Mouse (Mus musculus): ENCODE measurements around the gene Hormad2. TPM values are rescaled to one million over a fixed set of nuclear protein-coding genes. Genes with fewer than 3 reads are reported as not detected.

Hormad2 gene
- not detected in 2 replicates for polyA plus RNA-seq (2014; fragmentation: Nextera tagmentation; extraction: Ambion mirVana)

- Histone ChIP-seq H3K4me3 (ENCODE audit: low read depth, low read length) (no peak within 1 kb of the TSS), H3K27ac (ENCODE audit: low read depth, low read length) (no peak within 1 kb of the TSS), H3K36me3 (ENCODE audit: control insufficient read depth, insufficient read depth, low read length) (no peaks in the 10 kb centered on the region), H3K4me1 (ENCODE audit: control insufficient read depth, insufficient read depth, low read length) (no peaks in the 10 kb centered on the region), H3K27me3 (ENCODE audit: control insufficient read depth, insufficient read depth, low read length) (no peaks in the 10 kb centered on the region), H3K9ac (replicated peaks; ENCODE audit: low read depth, low read length) (no peak within 1 kb of the TSS), H3K4me2 (ENCODE audit: low read depth, low read length) (no peak within 1 kb of the TSS), H3K9me3 (ENCODE audit: control insufficient read depth, low read length) (no peaks in the 10 kb centered on the region)
- WGBS: 58% methylated on average over 19 of the region's 19 CpGs
- no peak for ATAC-seq (ENCODE audit: low read depth)
Measured at GRCm38 (mm10) chr11:4440978-4441377, at the start of gene Hormad2. TSS of gene Hormad2 (minus strand) at chr11:4441105.

GRCm38 (mm10) chr11:4489207-4489606 is 48.3 kb upstream of the Hormad2 start:
- H3K4me2 ChIP-seq (ENCODE audit: low read depth, low read length): no peak overlapping the region
- 96% methylated on average over 4 of the region's 4 CpGs for WGBS
- ATAC-seq (ENCODE audit: low read depth): no peak
- no peaks in the 10 kb centered on the region for H3K27me3 ChIP-seq (ENCODE audit: control insufficient read depth, insufficient read depth, low read length)
- H3K9me3 ChIP-seq (ENCODE audit: control insufficient read depth, low read length): no peaks in the 10 kb centered on the region
- H3K27ac ChIP-seq (ENCODE audit: low read depth, low read length): no peak overlapping the region
- no peaks in the 10 kb centered on the region for H3K4me1 ChIP-seq (ENCODE audit: control insufficient read depth, insufficient read depth, low read length)
- no peak overlapping the region for H3K9ac ChIP-seq (replicated peaks; ENCODE audit: low read depth, low read length)
- H3K36me3 ChIP-seq (ENCODE audit: control insufficient read depth, insufficient read depth, low read length): peaks cover 72% of the 10 kb centered on the region
- no peak overlapping the region for H3K4me3 ChIP-seq (ENCODE audit: low read depth, low read length)

- H3K9ac ChIP-seq (replicated peaks; ENCODE audit: low read depth, low read length): no peak overlapping the region
- no peaks in the 10 kb centered on the region for H3K27me3 ChIP-seq (ENCODE audit: control insufficient read depth, insufficient read depth, low read length)
- no peaks in the 10 kb centered on the region for H3K9me3 ChIP-seq (ENCODE audit: control insufficient read depth, low read length)
- no peaks in the 10 kb centered on the region for H3K4me1 ChIP-seq (ENCODE audit: control insufficient read depth, insufficient read depth, low read length)
- no peak overlapping the region for H3K4me3 ChIP-seq (ENCODE audit: low read depth, low read length)
- no peak for ATAC-seq (ENCODE audit: low read depth)
- WGBS: 99% methylated on average over 2 of the region's 2 CpGs
- no peak overlapping the region for H3K27ac ChIP-seq (ENCODE audit: low read depth, low read length)
- H3K4me2 ChIP-seq (ENCODE audit: low read depth, low read length): no peak overlapping the region
- H3K36me3 ChIP-seq (ENCODE audit: control insufficient read depth, insufficient read depth, low read length): peaks cover 74% of the 10 kb centered on the region
Measured at GRCm38 (mm10) chr11:4488798-4489197, 47.9 kb upstream of the Hormad2 start.

GRCm38 (mm10) chr11:4488367-4488766 is 47.5 kb upstream of the Hormad2 start:
- Histone ChIP-seq H3K9me3 (ENCODE audit: control insufficient read depth, low read length) (no peaks in the 10 kb centered on the region), H3K27me3 (ENCODE audit: control insufficient read depth, insufficient read depth, low read length) (no peaks in the 10 kb centered on the region), H3K4me3 (ENCODE audit: low read depth, low read length) (no peak overlapping the region), H3K36me3 (ENCODE audit: control insufficient read depth, insufficient read depth, low read length) (peaks cover 78% of the 10 kb centered on the region), H3K4me2 (ENCODE audit: low read depth, low read length) (no peak overlapping the region), H3K4me1 (ENCODE audit: control insufficient read depth, insufficient read depth, low read length) (no peaks in the 10 kb centered on the region), H3K9ac (replicated peaks; ENCODE audit: low read depth, low read length) (no peak overlapping the region), H3K27ac (ENCODE audit: low read depth, low read length) (no peak overlapping the region)
- ATAC-seq (ENCODE audit: low read depth): no peak
- 98% methylated on average over 13 of the region's 13 CpGs for WGBS

GRCm38 (mm10) chr11:4487401-4487965 is 46.6 kb upstream of the Hormad2 start:
- no peak for ATAC-seq (ENCODE audit: low read depth)
- H3K27me3 ChIP-seq (ENCODE audit: control insufficient read depth, insufficient read depth, low read length): no peaks in the 10 kb centered on the region
- 74% methylated on average over 8 of the region's 8 CpGs for WGBS
- H3K4me3 ChIP-seq (ENCODE audit: low read depth, low read length): no peak overlapping the region
- H3K4me2 ChIP-seq (ENCODE audit: low read depth, low read length): no peak overlapping the region
- no peaks in the 10 kb centered on the region for H3K4me1 ChIP-seq (ENCODE audit: control insufficient read depth, insufficient read depth, low read length)
- H3K9me3 ChIP-seq (ENCODE audit: control insufficient read depth, low read length): no peaks in the 10 kb centered on the region
- no peak overlapping the region for H3K27ac ChIP-seq (ENCODE audit: low read depth, low read length)
- H3K36me3 ChIP-seq (ENCODE audit: control insufficient read depth, insufficient read depth, low read length): peaks cover 83% of the 10 kb centered on the region
- H3K9ac ChIP-seq (replicated peaks; ENCODE audit: low read depth, low read length): no peak overlapping the region

GRCm38 (mm10) chr11:4484541-4484940 is 43.6 kb upstream of the Hormad2 start:
- no peak overlapping the region for H3K27ac ChIP-seq (ENCODE audit: low read depth, low read length)
- H3K4me1 ChIP-seq (ENCODE audit: control insufficient read depth, insufficient read depth, low read length): no peaks in the 10 kb centered on the region
- no peaks in the 10 kb centered on the region for H3K27me3 ChIP-seq (ENCODE audit: control insufficient read depth, insufficient read depth, low read length)
- 94% methylated on average over 5 of the region's 5 CpGs for whole genome bisulfite sequencing
- peaks cover 87% of the 10 kb centered on the region for H3K36me3 ChIP-seq (ENCODE audit: control insufficient read depth, insufficient read depth, low read length)
- H3K9ac ChIP-seq (replicated peaks; ENCODE audit: low read depth, low read length): no peak overlapping the region
- no peak overlapping the region for H3K4me3 ChIP-seq (ENCODE audit: low read depth, low read length)
- H3K4me2 ChIP-seq (ENCODE audit: low read depth, low read length): no peak overlapping the region
- ATAC-seq (ENCODE audit: low read depth): no peak
- H3K9me3 ChIP-seq (ENCODE audit: control insufficient read depth, low read length): no peaks in the 10 kb centered on the region

GRCm38 (mm10) chr11:4482641-4483040 is 41.7 kb upstream of the Hormad2 start:
- H3K27ac ChIP-seq (ENCODE audit: low read depth, low read length): no peak overlapping the region
- H3K4me2 ChIP-seq (ENCODE audit: low read depth, low read length): no peak overlapping the region
- no peaks in the 10 kb centered on the region for H3K27me3 ChIP-seq (ENCODE audit: control insufficient read depth, insufficient read depth, low read length)
- no peaks in the 10 kb centered on the region for H3K4me1 ChIP-seq (ENCODE audit: control insufficient read depth, insufficient read depth, low read length)
- H3K4me3 ChIP-seq (ENCODE audit: low read depth, low read length): no peak overlapping the region
- H3K9me3 ChIP-seq (ENCODE audit: control insufficient read depth, low read length): no peaks in the 10 kb centered on the region
- ATAC-seq (ENCODE audit: low read depth): no peak
- no peak overlapping the region for H3K9ac ChIP-seq (replicated peaks; ENCODE audit: low read depth, low read length)
- WGBS: 87% methylated on average over 5 of the region's 5 CpGs
- H3K36me3 ChIP-seq (ENCODE audit: control insufficient read depth, insufficient read depth, low read length): peaks cover 73% of the 10 kb centered on the region

- no peak for ATAC-seq (ENCODE audit: low read depth)
- no peak overlapping the region for H3K4me3 ChIP-seq (ENCODE audit: low read depth, low read length)
- H3K36me3 ChIP-seq (ENCODE audit: control insufficient read depth, insufficient read depth, low read length): peaks cover 17% of the 10 kb centered on the region
- H3K27ac ChIP-seq (ENCODE audit: low read depth, low read length): no peak overlapping the region
- H3K27me3 ChIP-seq (ENCODE audit: control insufficient read depth, insufficient read depth, low read length): no peaks in the 10 kb centered on the region
- peaks cover 22% of the 10 kb centered on the region for H3K4me1 ChIP-seq (ENCODE audit: control insufficient read depth, insufficient read depth, low read length)
- no peaks in the 10 kb centered on the region for H3K9me3 ChIP-seq (ENCODE audit: control insufficient read depth, low read length)
- H3K4me2 ChIP-seq (ENCODE audit: low read depth, low read length): no peak overlapping the region
- H3K9ac ChIP-seq (replicated peaks; ENCODE audit: low read depth, low read length): no peak overlapping the region
- 93% methylated on average over 4 of the region's 4 CpGs for WGBS
Measured at GRCm38 (mm10) chr11:4476184-4476697, 35.3 kb upstream of the Hormad2 start.

GRCm38 (mm10) chr11:4472464-4473179 is 31.7 kb upstream of the Hormad2 start:
- Histone ChIP-seq H3K4me3 (ENCODE audit: low read depth, low read length) (no peak overlapping the region), H3K9ac (replicated peaks; ENCODE audit: low read depth, low read length) (0 out of 2 replicates have a peak overlapping the region, but pooled peaks have one; percentile 34), H3K9me3 (ENCODE audit: control insufficient read depth, low read length) (no peaks in the 10 kb centered on the region), H3K27me3 (ENCODE audit: control insufficient read depth, insufficient read depth, low read length) (no peaks in the 10 kb centered on the region), H3K4me2 (ENCODE audit: low read depth, low read length) (no peak overlapping the region), H3K27ac (ENCODE audit: low read depth, low read length) (peak overlapping the region; percentile 67), H3K36me3 (ENCODE audit: control insufficient read depth, insufficient read depth, low read length) (no peaks in the 10 kb centered on the region), H3K4me1 (ENCODE audit: control insufficient read depth, insufficient read depth, low read length) (peaks cover 22% of the 10 kb centered on the region)
- peak; percentile 89 for ATAC-seq (ENCODE audit: low read depth)
- WGBS: 21% methylated on average over 7 of the region's 7 CpGs
